Mouse (Mus musculus) heart, embryonic 15.5 days (tissue): ENCODE measurements around the gene Rasa3. TPM values are rescaled to one million over a fixed set of nuclear protein-coding genes. Genes with fewer than 3 reads are reported as not detected.

Experiments used
- ATAC-seq: fragments of 200-750 bp; cut with Nextera tagmentation; replicated peaks from 2 replicates; pipeline ENCODE4 v1.8.0; 2017; ENCODE audit warnings: low read depth, moderate TSS enrichment; ENCODE audit not compliant: insufficient number of reproducible peaks, insufficient read depth, low FRiP score
- H3K27ac ChIP-seq: fragments of 300-500 bp; sonication (generic); 2 replicates; pipeline ENCODE4 v1.5.1; 2015; ENCODE audit warnings: mild to moderate bottlenecking, inconsistent platforms
- H3K27me3 ChIP-seq: fragments of 300-500 bp; sonication (generic); 2 replicates; pipeline ENCODE4 v1.6.1; 2015; ENCODE audit warnings: inconsistent platforms
- H3K36me3 ChIP-seq: fragments of 300-500 bp; sonication (generic); 2 replicates; pipeline ENCODE4 v1.6.1; 2015; ENCODE audit warnings: mild to moderate bottlenecking, inconsistent platforms
- H3K4me1 ChIP-seq: fragments of 300-500 bp; sonication (generic); replicated peaks from 2 replicates; pipeline ENCODE4 v1.6.1; 2015; ENCODE audit warnings: inconsistent platforms
- H3K4me2 ChIP-seq: fragments of 300-500 bp; sonication (generic); 2 replicates; pipeline ENCODE4 v1.6.1; 2015; ENCODE audit warnings: inconsistent platforms, mild to moderate bottlenecking, moderate library complexity
- H3K4me3 ChIP-seq: fragments of 300-500 bp; sonication (generic); 2 replicates; pipeline ENCODE4 v1.5.1; 2015; ENCODE audit warnings: mild to moderate bottlenecking, inconsistent platforms
- H3K9ac ChIP-seq: fragments of 300-500 bp; sonication (generic); 2 replicates; pipeline ENCODE4 v1.6.1; 2015; ENCODE audit warnings: mild to moderate bottlenecking, inconsistent platforms
- H3K9me3 ChIP-seq: fragments of 300-500 bp; sonication (generic); replicated peaks from 2 replicates; pipeline ENCODE4 v1.6.1; 2016; ENCODE audit warnings: inconsistent platforms
- WGBS: fragments of 180-500 bp; shearing (Covaris S2); methylation state at CpG from one replicate; pipeline ENCODE4 v1.1.7; 2015; ENCODE audit warnings: mixed read lengths; 5-methylcytosine and 5-hydroxymethylcytosine counted together
- polyA plus RNA-seq: library from polyadenylated mRNA; unstranded; fragments of >200 nt; fragmentation: Nextera tagmentation; extraction: Ambion mirVana; gene quantifications from 2 replicates; pipeline ENCODE4 v1.2.1, GENCODE M21; 2015

The Rasa3 gene
- polyA plus RNA-seq, 1 experiment from 2014 or later, result 19.0 TPM

- Histone ChIP-seq H3K4me3 (no peak overlapping the region), H3K9me3 (no peaks in the 10 kb centered on the region), H3K27me3 (no peaks in the 10 kb centered on the region), H3K27ac (peak overlapping the region; percentile 82), H3K4me2 (peak overlapping the region; percentile 29; the same call in 1 of the 2 replicates), H3K4me1 (peaks cover 84% of the 10 kb centered on the region), H3K9ac (no peak overlapping the region), H3K36me3 (no peaks in the 10 kb centered on the region)
- ATAC-seq, result no peak
- WGBS, result 64% methylated on average over 4 of the region's 4 CpGs
Measured at GRCm38 (mm10) chr8:13667917-13668316, 9.5 kb downstream of the Rasa3 start.

GRCm38 (mm10) chr8:13665944-13666343 lies 11.5 kb downstream of the Rasa3 start:
- Histone ChIP-seq H3K9me3 (no peaks in the 10 kb centered on the region), H3K36me3 (no peaks in the 10 kb centered on the region), H3K4me2 (0 out of 2 replicates have a peak overlapping the region, but pooled peaks have one; percentile 6), H3K27ac (peak overlapping the region; percentile 64), H3K4me1 (peaks cover 67% of the 10 kb centered on the region), H3K4me3 (no peak overlapping the region), H3K27me3 (no peaks in the 10 kb centered on the region), H3K9ac (no peak overlapping the region)
- ATAC-seq, result 0 out of 2 replicates have a peak, but pooled peaks have one; percentile 29
- WGBS, result 22% methylated on average over 8 of the region's 8 CpGs

GRCm38 (mm10) chr8:13665538-13665937 lies 11.9 kb downstream of the Rasa3 start:
- Histone ChIP-seq H3K9ac (no peak overlapping the region), H3K36me3 (no peaks in the 10 kb centered on the region), H3K27me3 (no peaks in the 10 kb centered on the region), H3K4me2 (0 out of 2 replicates have a peak overlapping the region, but pooled peaks have one; percentile 6), H3K4me1 (peaks cover 63% of the 10 kb centered on the region), H3K9me3 (no peaks in the 10 kb centered on the region), H3K27ac (peak overlapping the region; percentile 64), H3K4me3 (no peak overlapping the region)
- no peak for ATAC-seq
- WGBS, result 72% methylated on average over 4 of the region's 4 CpGs

GRCm38 (mm10) chr8:13664711-13665210 lies 12.6 kb downstream of the Rasa3 start:
- H3K27me3 ChIP-seq, result no peaks in the 10 kb centered on the region
- H3K4me3 ChIP-seq, result no peak overlapping the region
- H3K36me3 ChIP-seq, result no peaks in the 10 kb centered on the region
- H3K9ac ChIP-seq, result no peak overlapping the region
- WGBS, result 73% methylated on average over 6 of the region's 6 CpGs
- ATAC-seq, result no peak
- H3K27ac ChIP-seq, result 0 out of 2 replicates have a peak overlapping the region, but pooled peaks have one; percentile 11
- peaks cover 59% of the 10 kb centered on the region for H3K4me1 ChIP-seq
- no peak overlapping the region for H3K4me2 ChIP-seq
- H3K9me3 ChIP-seq, result no peaks in the 10 kb centered on the region

- no peak overlapping the region for H3K4me2 ChIP-seq
- ATAC-seq, result no peak
- no peaks in the 10 kb centered on the region for H3K9me3 ChIP-seq
- WGBS, result 63% methylated on average over 13 of the region's 13 CpGs
- H3K4me3 ChIP-seq, result no peak overlapping the region
- no peak overlapping the region for H3K27ac ChIP-seq
- H3K4me1 ChIP-seq, result peaks cover 33% of the 10 kb centered on the region
- no peak overlapping the region for H3K9ac ChIP-seq
- H3K27me3 ChIP-seq, result no peaks in the 10 kb centered on the region
- no peaks in the 10 kb centered on the region for H3K36me3 ChIP-seq
Measured at GRCm38 (mm10) chr8:13660323-13660722, 17.1 kb downstream of the Rasa3 start.

GRCm38 (mm10) chr8:13657479-13657878 lies 19.9 kb downstream of the Rasa3 start:
- 48% methylated on average over 12 of the region's 12 CpGs for WGBS
- H3K4me2 ChIP-seq, result no peak overlapping the region
- ATAC-seq, result no peak
- H3K4me1 ChIP-seq, result peaks cover 35% of the 10 kb centered on the region
- no peak overlapping the region for H3K27ac ChIP-seq
- H3K9me3 ChIP-seq, result no peaks in the 10 kb centered on the region
- no peaks in the 10 kb centered on the region for H3K27me3 ChIP-seq
- H3K4me3 ChIP-seq, result no peak overlapping the region
- H3K9ac ChIP-seq, result no peak overlapping the region
- H3K36me3 ChIP-seq, result no peaks in the 10 kb centered on the region

GRCm38 (mm10) chr8:13655033-13655351 lies 22.4 kb downstream of the Rasa3 start:
- no peaks in the 10 kb centered on the region for H3K27me3 ChIP-seq
- no peaks in the 10 kb centered on the region for H3K36me3 ChIP-seq
- no peak overlapping the region for H3K4me3 ChIP-seq
- no peak overlapping the region for H3K4me2 ChIP-seq
- no peak for ATAC-seq
- WGBS, result 83% methylated on average over 5 of the region's 5 CpGs
- peak overlapping the region; percentile 11; the same call in 1 of the 2 replicates for H3K27ac ChIP-seq
- no peak overlapping the region for H3K9ac ChIP-seq
- no peaks in the 10 kb centered on the region for H3K9me3 ChIP-seq
- peaks cover 51% of the 10 kb centered on the region for H3K4me1 ChIP-seq

- H3K4me3 ChIP-seq, result no peak overlapping the region
- no peak overlapping the region for H3K4me2 ChIP-seq
- no peaks in the 10 kb centered on the region for H3K27me3 ChIP-seq
- H3K9me3 ChIP-seq, result no peaks in the 10 kb centered on the region
- H3K36me3 ChIP-seq, result no peaks in the 10 kb centered on the region
- no peak for ATAC-seq
- peak overlapping the region; percentile 11; the same call in 1 of the 2 replicates for H3K27ac ChIP-seq
- 66% methylated on average over 11 of the region's 11 CpGs for WGBS
- H3K4me1 ChIP-seq, result peaks cover 56% of the 10 kb centered on the region
- H3K9ac ChIP-seq, result no peak overlapping the region
Measured at GRCm38 (mm10) chr8:13654350-13655032, 22.9 kb downstream of the Rasa3 start.

- WGBS, result 86% methylated on average over 11 of the region's 11 CpGs
- no peak overlapping the region for H3K9ac ChIP-seq
- H3K27me3 ChIP-seq, result no peaks in the 10 kb centered on the region
- peak overlapping the region; percentile 49 for H3K27ac ChIP-seq
- H3K36me3 ChIP-seq, result no peaks in the 10 kb centered on the region
- no peak for ATAC-seq
- H3K4me1 ChIP-seq, result peaks cover 65% of the 10 kb centered on the region
- H3K9me3 ChIP-seq, result no peaks in the 10 kb centered on the region
- H3K4me3 ChIP-seq, result no peak overlapping the region
- H3K4me2 ChIP-seq, result no peak overlapping the region
Measured at GRCm38 (mm10) chr8:13650541-13651191, 26.7 kb downstream of the Rasa3 start.

GRCm38 (mm10) chr8:13649154-13649515 lies 28.3 kb downstream of the Rasa3 start:
- no peak for ATAC-seq
- Histone ChIP-seq H3K4me3 (no peak overlapping the region), H3K27ac (peak overlapping the region; percentile 90), H3K36me3 (no peaks in the 10 kb centered on the region), H3K9ac (0 out of 2 replicates have a peak overlapping the region, but pooled peaks have one; percentile 31), H3K4me2 (no peak overlapping the region), H3K27me3 (no peaks in the 10 kb centered on the region), H3K4me1 (peaks cover 72% of the 10 kb centered on the region), H3K9me3 (no peaks in the 10 kb centered on the region)
- 40% methylated on average over 3 of the region's 3 CpGs for WGBS

- Histone ChIP-seq H3K36me3 (no peaks in the 10 kb centered on the region), H3K9ac (0 out of 2 replicates have a peak overlapping the region, but pooled peaks have one; percentile 31), H3K4me2 (peak overlapping the region; percentile 33), H3K27ac (peak overlapping the region; percentile 90), H3K4me3 (no peak overlapping the region), H3K4me1 (peaks cover 72% of the 10 kb centered on the region), H3K27me3 (no peaks in the 10 kb centered on the region), H3K9me3 (no peaks in the 10 kb centered on the region)
- ATAC-seq, result peak; percentile 68
- 23% methylated on average over 7 of the region's 7 CpGs for WGBS
Measured at GRCm38 (mm10) chr8:13648377-13649153, 28.8 kb downstream of the Rasa3 start.
